Mouse (Mus musculus): Measurements from ENCODE around the gene Nab1. TPM values are rescaled to one million over a fixed set of nuclear protein-coding genes. Genes with fewer than 3 reads are reported as not detected.
"Not testable (repeated sequence)": the region's sequence is repeated elsewhere in the genome, so short reads cannot be mapped to it uniquely, and the experiment has no call there.

The Nab1 gene
- polyA plus RNA-seq (2016; fragmentation: Nextera tagmentation; extraction: Ambion mirVana) = 2.7 and 3.8 TPM in 2 replicates

- Histone ChIP-seq H3K27ac (peak within 1 kb of the TSS; percentile 88), H3K4me1 (peaks cover 18% of the 10 kb centered on the region), H3K4me3 (peak within 1 kb of the TSS; percentile 81), H3K9me3 (no peaks in the 10 kb centered on the region), H3K27me3 (ENCODE audit: poor library complexity, severe bottlenecking) (peaks cover 35% of the 10 kb centered on the region), H3K36me3 (replicated peaks) (no peaks in the 10 kb centered on the region)
- 1% methylated on average over 65 of the region's 80 CpGs for WGBS
- DNase-seq (ENCODE audit: extremely low spot score, low spot score) = peak; percentile 42
Measured at GRCm38 (mm10) chr1:52500314-52500981, at the start of gene Nab1. Gene Nab1 (minus strand): TSS chr1:52500679.

DNA sequence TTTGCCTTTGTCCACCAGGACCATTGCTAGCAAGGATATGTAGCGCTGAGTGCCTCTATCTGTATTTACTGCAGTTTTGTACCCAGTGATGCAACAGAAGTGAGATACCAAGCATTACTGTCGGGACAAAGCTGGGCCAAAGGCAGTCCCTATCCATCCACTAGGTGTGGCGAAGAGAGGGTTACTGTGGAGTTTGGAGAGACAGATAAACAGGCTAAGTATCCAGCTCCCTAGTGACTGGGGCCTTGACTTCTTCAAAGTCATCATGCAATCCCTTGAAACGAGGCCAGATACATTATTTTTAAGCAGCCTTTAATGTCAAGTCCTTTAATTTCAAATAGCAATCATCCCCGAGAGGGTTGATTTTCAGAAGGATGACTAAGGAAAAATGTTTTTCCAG is 47.0 kb upstream of the Nab1 start:
- Histone ChIP-seq H3K36me3 (replicated peaks) (no peaks in the 10 kb centered on the region), H3K27ac (no peak overlapping the region), H3K4me3 (no peak overlapping the region), H3K9me3 (no peaks in the 10 kb centered on the region), H3K27me3 (ENCODE audit: poor library complexity, severe bottlenecking) (no peaks in the 10 kb centered on the region), H3K4me1 (no peaks in the 10 kb centered on the region)
- DNase-seq (ENCODE audit: extremely low spot score, low spot score) = no peak
- 91% methylated on average over 5 of the region's 5 CpGs for WGBS

DNA sequence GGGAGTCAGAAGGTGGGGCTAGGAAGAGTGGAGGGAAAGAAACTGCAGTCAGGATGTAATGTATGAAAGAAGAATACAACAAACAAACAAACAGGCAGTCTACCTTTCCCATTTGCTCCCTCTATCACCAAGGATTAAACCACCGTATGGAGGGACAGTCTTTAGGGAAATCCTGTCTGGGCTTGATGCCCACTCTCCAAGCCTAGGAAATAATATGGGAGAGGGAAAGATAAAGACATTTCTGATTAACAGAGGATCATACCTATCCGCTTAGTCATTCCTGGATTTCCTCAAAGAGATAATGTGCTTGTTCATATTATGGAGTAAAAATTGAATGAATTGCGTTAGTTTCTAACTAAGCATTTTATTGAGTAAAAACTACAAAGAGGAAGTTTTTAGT is 46.3 kb upstream of the Nab1 start:
- Histone ChIP-seq H3K27me3 (ENCODE audit: poor library complexity, severe bottlenecking) (no peaks in the 10 kb centered on the region), H3K4me3 (no peak overlapping the region), H3K9me3 (no peaks in the 10 kb centered on the region), H3K36me3 (replicated peaks) (no peaks in the 10 kb centered on the region), H3K4me1 (no peaks in the 10 kb centered on the region), H3K27ac (no peak overlapping the region)
- WGBS = 87% methylated on average over 3 of the region's 3 CpGs
- DNase-seq (ENCODE audit: extremely low spot score, low spot score) = no peak

- not testable (repeated sequence) for H3K4me1 ChIP-seq; H3K36me3 ChIP-seq (replicated peaks)
- WGBS = 86% methylated on average over 3 of the region's 3 CpGs
Measured at GRCm38 (mm10) chr1:52540124-52540523, 39.6 kb upstream of the Nab1 start.

DNA sequence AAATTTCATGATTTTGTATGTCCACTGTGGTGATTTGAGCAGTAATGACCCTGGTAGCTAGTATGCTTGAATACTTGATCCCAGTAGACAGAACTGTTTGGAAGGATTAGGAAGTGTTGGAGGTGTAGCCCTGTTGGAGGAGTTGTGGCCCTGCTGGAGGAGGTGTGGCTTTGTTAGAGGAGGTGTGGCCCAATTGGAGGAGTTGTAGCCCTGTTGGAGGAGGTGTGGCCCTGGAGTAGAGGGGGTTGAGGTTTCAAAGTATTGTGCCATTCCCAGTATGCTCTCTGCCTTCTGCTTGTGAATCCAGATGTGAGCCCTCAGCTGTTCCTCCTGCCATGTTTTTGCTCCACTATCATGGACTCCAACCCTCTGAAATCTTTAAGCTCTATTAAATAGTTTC is 29.5 kb upstream of the Nab1 start:
- DNase-seq (ENCODE audit: extremely low spot score, low spot score) = no peak
- Histone ChIP-seq H3K27me3 (ENCODE audit: poor library complexity, severe bottlenecking) (no peaks in the 10 kb centered on the region), H3K27ac (no peak overlapping the region), H3K9me3 (no peaks in the 10 kb centered on the region), H3K4me1 (no peaks in the 10 kb centered on the region), H3K36me3 (replicated peaks) (no peaks in the 10 kb centered on the region), H3K4me3 (no peak overlapping the region)

More at GRCm38 (mm10) chr1:52540124-52540523, 39.6 kb upstream of the Nab1 start:
- H3K27me3 ChIP-seq (ENCODE audit: poor library complexity, severe bottlenecking); H3K27ac ChIP-seq; H3K9me3 ChIP-seq; DNase-seq (ENCODE audit: extremely low spot score, low spot score); H3K4me3 ChIP-seq: not testable (repeated sequence)

GRCm38 (mm10) chr1:52527656-52528055 is 27.2 kb upstream of the Nab1 start:
- no peak for DNase-seq (ENCODE audit: extremely low spot score, low spot score)
- WGBS = 53% methylated on average over 2 of the region's 2 CpGs
- Histone ChIP-seq H3K27me3 (ENCODE audit: poor library complexity, severe bottlenecking) (no peaks in the 10 kb centered on the region), H3K36me3 (replicated peaks) (no peaks in the 10 kb centered on the region), H3K9me3 (no peaks in the 10 kb centered on the region), H3K4me3 (no peak overlapping the region), H3K27ac (no peak overlapping the region), H3K4me1 (no peaks in the 10 kb centered on the region; the same call in 1 of the 2 replicates)

GRCm38 (mm10) chr1:52527252-52527651 is 26.8 kb upstream of the Nab1 start:
- H3K36me3 ChIP-seq (replicated peaks) = no peaks in the 10 kb centered on the region
- no peaks in the 10 kb centered on the region for H3K27me3 ChIP-seq (ENCODE audit: poor library complexity, severe bottlenecking)
- WGBS = 52% methylated on average over 2 of the region's 2 CpGs
- H3K4me3 ChIP-seq = no peak overlapping the region
- no peaks in the 10 kb centered on the region; the same call in 1 of the 2 replicates for H3K4me1 ChIP-seq
- H3K9me3 ChIP-seq = no peaks in the 10 kb centered on the region
- no peak overlapping the region for H3K27ac ChIP-seq
- no peak for DNase-seq (ENCODE audit: extremely low spot score, low spot score)

DNA sequence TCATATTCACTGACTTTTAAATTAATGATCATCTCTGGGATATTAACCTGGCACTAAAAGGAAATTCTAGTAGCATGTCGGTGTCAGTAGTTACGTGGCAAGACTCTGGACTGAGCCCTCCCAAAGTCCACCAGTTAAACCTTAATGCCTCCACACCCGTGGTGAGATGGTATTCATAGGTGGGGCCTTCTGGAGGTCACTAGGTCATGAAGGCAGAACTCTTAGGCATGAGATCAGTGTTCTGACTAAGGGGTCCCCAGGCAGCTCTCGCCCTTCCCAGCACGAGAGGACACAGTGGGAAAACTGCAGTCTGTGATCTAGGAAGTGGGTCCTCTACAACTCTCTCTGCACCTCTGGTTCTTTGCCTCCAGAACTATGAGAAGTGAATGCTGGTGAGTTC is 24.2 kb upstream of the Nab1 start:
- Histone ChIP-seq H3K27ac (no peak overlapping the region), H3K36me3 (replicated peaks) (no peaks in the 10 kb centered on the region), H3K4me3 (no peak overlapping the region), H3K9me3 (no peaks in the 10 kb centered on the region), H3K27me3 (ENCODE audit: poor library complexity, severe bottlenecking) (no peaks in the 10 kb centered on the region), H3K4me1 (peaks cover 7% of the 10 kb centered on the region; the same call in 1 of the 2 replicates)
- 75% methylated on average over 5 of the region's 5 CpGs for WGBS
- DNase-seq (ENCODE audit: extremely low spot score, low spot score) = no peak

DNA sequence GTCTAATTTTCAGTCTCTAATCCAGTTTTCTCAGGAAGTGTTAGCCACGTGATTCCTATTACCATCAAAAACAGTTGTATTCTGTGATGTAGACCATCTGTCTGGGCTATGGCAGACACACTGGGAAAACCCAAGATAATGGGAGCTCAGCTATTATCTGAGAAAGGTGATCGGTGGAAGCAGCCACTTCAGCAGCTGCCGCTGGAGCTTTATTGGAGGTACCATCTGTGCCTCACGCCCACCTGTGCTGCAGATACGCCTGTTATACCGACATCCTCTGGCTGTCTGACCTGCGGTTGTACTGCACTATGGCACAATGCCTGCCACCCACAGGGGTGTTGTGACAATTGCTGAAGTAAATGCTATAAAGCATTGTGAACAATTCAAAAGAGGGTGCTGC is 23.7 kb upstream of the Nab1 start:
- H3K4me3 ChIP-seq = no peak overlapping the region
- no peak overlapping the region for H3K27ac ChIP-seq
- WGBS = 77% methylated on average over 7 of the region's 7 CpGs
- H3K36me3 ChIP-seq (replicated peaks) = no peaks in the 10 kb centered on the region
- H3K4me1 ChIP-seq = peaks cover 7% of the 10 kb centered on the region; the same call in 1 of the 2 replicates
- H3K9me3 ChIP-seq = no peaks in the 10 kb centered on the region
- H3K27me3 ChIP-seq (ENCODE audit: poor library complexity, severe bottlenecking) = no peaks in the 10 kb centered on the region
- no peak for DNase-seq (ENCODE audit: extremely low spot score, low spot score)

GRCm38 (mm10) chr1:52521436-52521993 is 21.0 kb upstream of the Nab1 start:
- H3K36me3 ChIP-seq (replicated peaks) = no peaks in the 10 kb centered on the region

DNA sequence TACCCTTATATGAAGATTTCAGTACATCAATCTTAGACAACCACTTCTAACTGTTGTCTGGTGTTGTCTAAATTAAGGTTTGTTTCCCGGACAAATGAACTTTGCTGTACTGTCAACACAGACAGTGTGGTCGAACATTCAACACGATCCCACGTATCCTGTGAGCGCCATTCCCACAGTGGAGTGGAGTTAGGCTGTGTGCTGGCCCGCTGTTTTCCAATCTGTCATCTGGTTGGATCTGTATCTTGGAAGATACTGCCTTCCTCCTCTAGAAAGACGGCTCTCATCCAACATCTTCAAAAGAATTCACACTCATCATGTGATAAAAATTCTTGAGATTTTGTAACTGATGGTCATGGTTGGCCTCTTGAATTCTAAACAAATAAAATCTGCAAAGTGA is 19.7 kb upstream of the Nab1 start:
- 89% methylated on average over 7 of the region's 7 CpGs for whole genome bisulfite sequencing

More at GRCm38 (mm10) chr1:52521436-52521993, 21.0 kb upstream of the Nab1 start:
- Histone ChIP-seq H3K4me3 (no peak overlapping the region), H3K27ac (no peak overlapping the region), H3K9me3 (no peaks in the 10 kb centered on the region), H3K4me1 (peaks cover 7% of the 10 kb centered on the region; the same call in 1 of the 2 replicates), H3K27me3 (ENCODE audit: poor library complexity, severe bottlenecking) (no peaks in the 10 kb centered on the region)
- no peak for DNase-seq (ENCODE audit: extremely low spot score, low spot score)
- WGBS = 73% methylated on average over 8 of the region's 8 CpGs

GRCm38 (mm10) chr1:52515249-52515648 is 14.8 kb upstream of the Nab1 start:
- 92% methylated on average over 3 of the region's 3 CpGs for WGBS
- Histone ChIP-seq H3K9me3 (no peaks in the 10 kb centered on the region), H3K4me1 (no peaks in the 10 kb centered on the region), H3K4me3 (no peak overlapping the region), H3K27me3 (ENCODE audit: poor library complexity, severe bottlenecking) (no peaks in the 10 kb centered on the region), H3K27ac (no peak overlapping the region), H3K36me3 (replicated peaks) (no peaks in the 10 kb centered on the region)
- no peak for DNase-seq (ENCODE audit: extremely low spot score, low spot score)

More for the DNA sequence above, 19.7 kb upstream of the Nab1 start:
- Histone ChIP-seq H3K27ac (no peak overlapping the region), H3K27me3 (ENCODE audit: poor library complexity, severe bottlenecking) (no peaks in the 10 kb centered on the region), H3K9me3 (no peaks in the 10 kb centered on the region), H3K36me3 (replicated peaks) (no peaks in the 10 kb centered on the region), H3K4me3 (no peak overlapping the region), H3K4me1 (peaks cover 7% of the 10 kb centered on the region; the same call in 1 of the 2 replicates)
- no peak for DNase-seq (ENCODE audit: extremely low spot score, low spot score)

- Histone ChIP-seq H3K27ac (no peak overlapping the region), H3K9me3 (no peaks in the 10 kb centered on the region), H3K36me3 (replicated peaks) (no peaks in the 10 kb centered on the region), H3K27me3 (ENCODE audit: poor library complexity, severe bottlenecking) (no peaks in the 10 kb centered on the region), H3K4me1 (no peaks in the 10 kb centered on the region), H3K4me3 (no peak overlapping the region)
- WGBS = 86% methylated on average over 1 of the region's 1 CpGs
- no peak for DNase-seq (ENCODE audit: extremely low spot score, low spot score)
Measured at GRCm38 (mm10) chr1:52511788-52512425, 11.4 kb upstream of the Nab1 start.

Data from forebrain, embryonic 10.5 days (tissue).